In the genomic region with DNA sequence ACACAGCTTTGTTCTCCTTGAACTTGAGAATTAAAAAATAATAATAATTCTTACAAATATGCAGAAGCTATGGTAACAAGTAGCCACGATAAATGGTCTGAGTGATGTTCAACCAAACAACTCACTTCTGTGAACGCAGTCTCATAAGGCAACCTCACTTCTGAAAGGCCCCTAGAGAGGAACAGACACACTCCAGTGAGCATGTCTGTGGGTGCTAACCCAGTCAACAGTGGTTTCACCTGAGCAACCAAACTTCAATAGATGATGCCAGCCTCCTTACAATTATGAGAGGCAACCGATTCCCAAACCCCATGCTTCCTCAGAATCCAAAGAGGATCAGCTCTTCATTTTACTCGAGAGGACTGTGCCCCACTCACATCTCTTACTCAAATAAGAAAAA, we compare ENCODE assay signal across 21 mouse cellular contexts. TPM values are rescaled to one million over a fixed set of nuclear protein-coding genes. Genes with fewer than 3 reads are reported as not detected.
DNase-seq lines count a peak whose midpoint lies in the region; ATAC-seq and TF ChIP-seq lines count a peak whose summit lies in the region.
"Had no signal": no experiment of that assay in that cellular context is flagged by ENCODE, and none has a peak within 500 bp of the region (broad histone marks: within the 10 kb centered on the region; RNA-seq: fewer than 3 reads in every experiment).

No protein-coding gene starts in this region.

- H3K9ac ChIP-seq in MEL (ENCODE audit: control insufficient read depth, low read depth, low read length, poor library complexity, severe bottlenecking), result no peak overlapping the region
- H3K9ac ChIP-seq: embryonic facial prominence, embryonic 15.5 days; limb, embryonic 13.5 days; neural tube, embryonic 15.5 days had no signal

- no peaks in the 10 kb centered on the region for H3K9me3 ChIP-seq in MEL (replicated peaks; ENCODE audit: insufficient read depth, low read length)
- H3K9me3 ChIP-seq: embryonic facial prominence, embryonic 15.5 days; G1E; limb, embryonic 13.5 days; neural tube, embryonic 15.5 days had no signal

- TF ChIP-seq POLR2A in kidney, adult 2 months (IDR thresholded peaks at IDR 0.05; ENCODE audit: low read depth, low read length), result no peak
- no peak for TF ChIP-seq POLR2A in MEL (IDR thresholded peaks at IDR 0.05; ENCODE audit: control insufficient read depth in 1 of 2, insufficient read depth in 1 of 2, low read depth in 1 of 2, low read length in 2 of 2, poor library complexity in 1 of 2)

- 45% methylated on average over 4 of the region's 4 CpGs for WGBS in kidney, adult 2 months

- no peaks in the 10 kb centered on the region for H3K27me3 ChIP-seq in kidney, adult 2 months (replicated peaks; ENCODE audit: control insufficient read depth, insufficient read depth, low read length)
- H3K27me3 ChIP-seq in MEL (ENCODE audit: control insufficient read depth in 1 of 2, insufficient read depth in 2 of 2, low read length in 2 of 2), result no peaks in the 10 kb centered on the region; a peak in 1 of 4 replicates
- H3K27me3 ChIP-seq: embryonic facial prominence, embryonic 15.5 days; limb, embryonic 13.5 days; neural tube, embryonic 15.5 days had no signal

- no peak for TF ChIP-seq EP300 in MEL (IDR thresholded peaks at IDR 0.05; ENCODE audit: low read depth in 1 of 2, low read length in 2 of 2)

- H3K4me3 ChIP-seq in kidney, adult 2 months (ENCODE audit: insufficient read depth, low read depth, low read length), result no peak overlapping the region
- H3K4me3 ChIP-seq in MEL (ENCODE audit: control insufficient read depth in 1 of 2, insufficient read depth in 1 of 2, low read depth in 2 of 2, low read length in 2 of 2), result peak overlapping the region; percentile 58 to 95
- H3K4me3 ChIP-seq: embryonic facial prominence, embryonic 15.5 days; limb, embryonic 13.5 days; neural tube, embryonic 15.5 days had no signal

- peak; percentile 73 for ATAC-seq in neutrophil, adult 5-6 weeks (ENCODE audit: extremely low read depth, insufficient number of reproducible peaks, low FRiP score, poor library complexity, severe bottlenecking)
- ATAC-seq: forebrain, embryonic 14.5 days; hindbrain, embryonic 16.5 days had no signal

- no peaks in the 10 kb centered on the region for H3K36me3 ChIP-seq in kidney, adult 2 months (ENCODE audit: control insufficient read depth, insufficient read depth, low read length)
- no peaks in the 10 kb centered on the region for H3K36me3 ChIP-seq in MEL (ENCODE audit: control insufficient read depth in 1 of 2, insufficient read depth in 2 of 2, low read length in 2 of 2)
- H3K36me3 ChIP-seq: embryonic facial prominence, embryonic 15.5 days; G1E; limb, embryonic 13.5 days; neural tube, embryonic 15.5 days had no signal

- peaks cover 25% of the 10 kb centered on the region for H3K4me1 ChIP-seq in kidney, adult 2 months (ENCODE audit: control insufficient read depth, insufficient read depth, low read length)
- peaks cover 0 to 3% of the 10 kb centered on the region in 2 experiments; a peak in 1 of 4 replicates for H3K4me1 ChIP-seq in MEL (ENCODE audit: control insufficient read depth in 1 of 2, insufficient read depth in 2 of 2, low read length in 2 of 2)
- H3K4me1 ChIP-seq: embryonic facial prominence, embryonic 15.5 days; neural tube, embryonic 15.5 days had no signal

- peak overlapping the region; percentile 94 for H3K27ac ChIP-seq in kidney, adult 2 months (ENCODE audit: insufficient read depth, low read depth, low read length)
- H3K27ac ChIP-seq in MEL (ENCODE audit: control insufficient read depth, low read depth, low read length), result no peak overlapping the region
- H3K27ac ChIP-seq: embryonic facial prominence, embryonic 15.5 days; limb, embryonic 13.5 days; neural tube, embryonic 15.5 days had no signal

- H3K79me2 ChIP-seq in MEL (ENCODE audit: control insufficient read depth, insufficient read depth, low read length, poor library complexity), result no peaks in the 10 kb centered on the region

- DNase-seq in kidney, adult 2 months, result peak; percentile 54
- DNase-seq in kidney, postnatal 10 days, result no peak
- DNase-seq in MEL (ENCODE audit: low read depth, low spot score), result no peak
- peak; percentile 35 to 40 for DNase-seq in kidney, postnatal 36 days
- no peak for DNase-seq in layer of hippocampus, adult 18-20 months (ENCODE audit: low spot score in 2 of 2)
- no peak for DNase-seq in right cerebral cortex, postnatal 4 days
- DNase-seq in thymus, postnatal 14 days, result no peak
- DNase-seq: adrenal gland, postnatal 10 days; cerebellum, adult 9-11 months had no signal

- TF ChIP-seq CTCF in kidney, adult 2 months (conservative IDR thresholded peaks at IDR 0.05; ENCODE audit: insufficient read depth, insufficient read length, low read depth, low read length), result no peak
- TF ChIP-seq CTCF in MEL (IDR thresholded peaks at IDR 0.05 in 2 of 3, conservative IDR thresholded peaks at IDR 0.05 in 1 of 3; ENCODE audit: control insufficient read depth in 1 of 3, insufficient read depth in 1 of 3, low read depth in 2 of 3, low read length in 3 of 3, poor library complexity in 1 of 3, severe bottlenecking in 1 of 3), result no peak

- no peak for TF ChIP-seq RAD21 in MEL (IDR thresholded peaks at IDR 0.05; ENCODE audit: low read depth, low read length)

TF ChIP-seq in MEL, 35 proteins besides CTCF, POLR2A, EP300 and RAD21:
- TF ChIP-seq TCF12 (IDR thresholded peaks at IDR 0.05; ENCODE audit: low read depth, low read length) (no peak), ELF1 (IDR thresholded peaks at IDR 0.05; ENCODE audit: low read depth, low read length) (no peak), MAX (IDR thresholded peaks at IDR 0.05; ENCODE audit: low read length) (no peak), GABPA (IDR thresholded peaks at IDR 0.05; ENCODE audit: low read depth, low read length) (no peak), RCOR1 (IDR thresholded peaks at IDR 0.05; ENCODE audit: low read depth, low read length) (no peak), GATA1 (IDR thresholded peaks at IDR 0.05; ENCODE audit: low read depth, low read length) (no peak), POLR2AphosphoS5 (IDR thresholded peaks at IDR 0.05; ENCODE audit: borderline replicate concordance, low read depth, low read length) (no peak), UBTF (IDR thresholded peaks at IDR 0.05; ENCODE audit: borderline replicate concordance, insufficient read depth, low read depth, low read length) (no peak), HCFC1 (IDR thresholded peaks at IDR 0.05; ENCODE audit: low read depth, low read length) (no peak), NRF1 (IDR thresholded peaks at IDR 0.05; ENCODE audit: insufficient read depth, low read depth, low read length, poor library complexity, severe bottlenecking) (no peak), SIN3A (IDR thresholded peaks at IDR 0.05; ENCODE audit: low read length) (no peak), SMC3 (IDR thresholded peaks at IDR 0.05; ENCODE audit: low read depth, low read length) (no peak), TBP (IDR thresholded peaks at IDR 0.05; ENCODE audit: low read depth, low read length) (no peak)
TF ChIP-seq in MEL: peak in this region for 0.

RNA-seq across cellular contexts. Expression of gene Tnpo1, which starts 19.2 kb away (rescaled TPM):
- polyA plus RNA-seq in kidney, adult 2 months (2012; rRNA removed), result 25.0 and 27.0 TPM in 2 replicates
- 123 and 131 TPM in 2 replicates for total RNA-seq in MEL (2012; rRNA removed)
- 10 to 100 TPM; 48.0 to 89.6 TPM for polyA plus RNA-seq in MEL (2012; ENCODE audit: insufficient read depth in 1 of 2, insufficient read length in 2 of 2, low read depth in 1 of 2, low replicate concordance in 2 of 2, missing spikeins in 1 of 2)
- total RNA-seq in neutrophil, adult 5-6 weeks (2017), result 89.3 and 97.8 TPM in 2 replicates
- total RNA-seq in layer of hippocampus, adult 18-20 months (2021), result 10 to 100 TPM; 67.0 to 67.5 TPM

RNA-seq across cellular contexts. Expression of gene 1700024P04Rik, which starts 39.0 kb away (rescaled TPM):
- not detected in 2 replicates for polyA plus RNA-seq in kidney, adult 2 months (2012; rRNA removed)
- not detected in 2 replicates for total RNA-seq in MEL (2012; rRNA removed)
- polyA plus RNA-seq in MEL (2012; ENCODE audit: insufficient read depth in 1 of 2, insufficient read length in 2 of 2, low read depth in 1 of 2, low replicate concordance in 2 of 2, missing spikeins in 1 of 2), result not detected
- total RNA-seq in neutrophil, adult 5-6 weeks (2017), result not detected in 2 replicates
- total RNA-seq in layer of hippocampus, adult 18-20 months (2021), result not detected
- total RNA-seq: adrenal gland, postnatal 10 days; G1E; heart, adult 18-20 months; left cerebral cortex, adult 8-10 months had no signal
- polyA plus RNA-seq: embryonic facial prominence, embryonic 15.5 days; forebrain, embryonic 14.5 days; G1E; heart, postnatal 0 days; hindbrain, embryonic 16.5 days; large intestine, adult 2 months; limb, embryonic 13.5 days; midbrain, embryonic 11.5 days; neural tube, embryonic 15.5 days had no signal

Comparison
In these comparisons a context has a peak if more than half of its experiments do, and no peak if none do; other contexts are left out.
1. DNase-seq: peak in kidney, adult 2 months (single experiment) and kidney, postnatal 36 days (2 of 2); none in kidney, postnatal 10 days (single experiment), MEL (single experiment), layer of hippocampus, adult 18-20 months (0 of 2), right cerebral cortex, postnatal 4 days (single experiment) and thymus, postnatal 14 days (single experiment).